Mouse (Mus musculus) heart, embryonic 16.5 days (tissue): ENCODE measurements at regions not wholly inside any gene's neighbourhood (a gene's known extent, or its start where the extent isn't known, plus 50 kb on each side); places are given as distances from the start of the nearest gene placed in this dataset.

Experiments
- ATAC-seq: fragments of 200-750 bp; cut with Nextera tagmentation; replicated peaks from 2 replicates; pipeline ENCODE4 v1.8.0; 2017; ENCODE audit warnings: moderate number of reproducible peaks; ENCODE audit not compliant: insufficient read depth, low FRiP score; ENCODE audit errors: extremely low read depth
- H3K27ac ChIP-seq: fragments of 300-500 bp; sonication (generic); 2 replicates; pipeline ENCODE4 v1.5.1; 2014; ENCODE audit warnings: mild to moderate bottlenecking, low read length, control low read depth, moderate library complexity
- H3K27me3 ChIP-seq: fragments of 300-500 bp; sonication (generic); 2 replicates; pipeline ENCODE4 v1.6.1; 2014; ENCODE audit warnings: low read length, mixed read lengths; ENCODE audit not compliant: control insufficient read depth, insufficient read depth
- H3K36me3 ChIP-seq: fragments of 300-500 bp; sonication (generic); 2 replicates; pipeline ENCODE4 v1.6.1; 2014; ENCODE audit not compliant: control insufficient read depth, insufficient read depth
- H3K4me1 ChIP-seq: fragments of 300-500 bp; sonication (generic); 2 replicates; pipeline ENCODE4 v1.6.1; 2014; ENCODE audit warnings: low read length, mixed read lengths; ENCODE audit not compliant: control insufficient read depth, insufficient read depth
- H3K4me2 ChIP-seq: fragments of 300-500 bp; sonication (generic); 2 replicates; pipeline ENCODE4 v1.6.1; 2014; ENCODE audit warnings: low read depth, mild to moderate bottlenecking, control low read depth, low read length
- H3K4me3 ChIP-seq: fragments of 300-500 bp; sonication (generic); 2 replicates; pipeline ENCODE4 v1.5.1; 2014; ENCODE audit warnings: mild to moderate bottlenecking, control low read depth, low read length
- H3K9ac ChIP-seq: fragments of 300-500 bp; sonication (generic); 2 replicates; pipeline ENCODE4 v1.6.1; 2014; ENCODE audit warnings: low read length, control low read depth
- H3K9me3 ChIP-seq: fragments of 300-500 bp; sonication (generic); replicated peaks from 2 replicates; pipeline ENCODE4 v1.6.1; 2016; ENCODE audit warnings: low read length; ENCODE audit not compliant: control insufficient read depth
- WGBS: fragments of 180-500 bp; shearing (Covaris S2); extraction: QIAGEN DNeasy Blood & Tissue Kit; methylation state at CpG from one replicate; pipeline ENCODE4 v1.1.7; 2014; 5-methylcytosine and 5-hydroxymethylcytosine counted together

DNA sequence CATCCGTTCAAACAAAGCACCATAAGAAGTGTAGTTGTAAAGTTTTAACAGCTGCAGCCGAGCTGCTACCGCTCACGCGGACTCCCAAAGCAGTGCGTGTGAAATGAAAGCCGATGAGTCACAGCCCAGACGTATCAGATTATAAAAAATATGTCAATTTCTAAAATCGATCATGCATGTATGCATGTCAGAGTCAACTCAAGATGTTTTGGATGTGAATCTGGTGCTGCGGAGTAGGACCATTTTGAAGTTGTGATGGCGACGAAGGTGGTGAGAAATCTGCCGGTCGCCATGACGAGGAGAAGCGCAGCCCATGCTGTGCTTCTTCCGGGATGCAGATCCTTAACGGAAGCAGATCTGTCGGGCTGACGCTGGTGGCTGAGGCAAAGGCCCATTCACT lies 93.5 kb downstream of the Aldh8a1 start:
- no peaks in the 10 kb centered on the region for H3K36me3 ChIP-seq
- WGBS = 79% methylated on average over 20 of the region's 20 CpGs
- no peak for ATAC-seq
- H3K27ac ChIP-seq = no peak overlapping the region
- H3K27me3 ChIP-seq = no peaks in the 10 kb centered on the region
- H3K9ac ChIP-seq = no peak overlapping the region
- no peak overlapping the region for H3K4me2 ChIP-seq
- no peaks in the 10 kb centered on the region; the same call in 1 of the 2 replicates for H3K9me3 ChIP-seq
- no peaks in the 10 kb centered on the region for H3K4me1 ChIP-seq
- H3K4me3 ChIP-seq = no peak overlapping the region

DNA sequence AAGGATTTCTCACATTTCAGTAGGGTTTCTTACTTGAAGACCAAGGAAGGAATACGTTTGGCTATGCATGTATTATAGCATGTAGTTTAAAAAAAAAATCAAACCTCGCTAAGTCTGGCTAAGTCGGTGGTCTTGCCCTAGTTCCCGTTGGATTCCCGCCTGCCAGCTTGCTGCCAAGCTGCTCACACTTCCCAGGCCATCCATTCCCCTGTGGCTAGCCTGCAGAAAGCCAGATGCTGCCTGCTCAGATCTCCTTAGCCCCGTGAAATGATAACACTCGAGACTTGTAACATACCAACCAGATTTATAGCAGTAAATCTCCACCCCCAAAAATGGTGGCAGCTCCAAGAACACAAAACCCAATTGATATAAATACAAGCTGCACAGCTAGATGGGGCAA lies 97.2 kb downstream of the Aldh8a1 start:
- Histone ChIP-seq H3K4me3 (no peak overlapping the region), H3K36me3 (no peaks in the 10 kb centered on the region), H3K4me2 (no peak overlapping the region), H3K4me1 (no peaks in the 10 kb centered on the region), H3K27me3 (no peaks in the 10 kb centered on the region), H3K9ac (no peak overlapping the region), H3K27ac (no peak overlapping the region), H3K9me3 (no peaks in the 10 kb centered on the region; the same call in 1 of the 2 replicates)
- 69% methylated on average over 7 of the region's 7 CpGs for WGBS
- no peak for ATAC-seq

DNA sequence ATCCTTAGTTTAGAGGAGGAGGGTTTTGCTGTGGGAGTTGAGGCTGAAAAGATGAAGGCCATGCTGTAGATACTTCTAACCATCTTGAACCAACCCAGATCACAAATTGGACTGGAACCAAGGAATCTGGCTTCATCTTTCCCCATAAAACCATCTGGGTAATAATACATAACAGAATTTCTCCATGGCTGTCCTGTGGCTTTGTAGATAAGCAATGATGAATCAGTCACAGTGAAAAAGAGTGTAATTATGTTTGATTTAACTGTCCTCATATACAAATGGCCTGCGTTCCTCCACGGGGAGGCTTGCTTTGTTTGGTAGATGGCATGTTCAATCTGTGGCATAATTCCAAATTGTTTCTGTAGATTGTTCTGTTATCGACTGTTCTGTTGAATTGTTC lies 100.9 kb downstream of the Aldh8a1 start:
- no peak overlapping the region for H3K27ac ChIP-seq
- no peaks in the 10 kb centered on the region for H3K27me3 ChIP-seq
- H3K36me3 ChIP-seq = no peaks in the 10 kb centered on the region
- no peak overlapping the region for H3K4me2 ChIP-seq
- H3K4me3 ChIP-seq = no peak overlapping the region
- H3K9me3 ChIP-seq = peaks cover 9% of the 10 kb centered on the region
- no peak overlapping the region for H3K9ac ChIP-seq
- no peak for ATAC-seq
- WGBS = 72% methylated on average over 3 of the region's 3 CpGs
- H3K4me1 ChIP-seq = no peaks in the 10 kb centered on the region

DNA sequence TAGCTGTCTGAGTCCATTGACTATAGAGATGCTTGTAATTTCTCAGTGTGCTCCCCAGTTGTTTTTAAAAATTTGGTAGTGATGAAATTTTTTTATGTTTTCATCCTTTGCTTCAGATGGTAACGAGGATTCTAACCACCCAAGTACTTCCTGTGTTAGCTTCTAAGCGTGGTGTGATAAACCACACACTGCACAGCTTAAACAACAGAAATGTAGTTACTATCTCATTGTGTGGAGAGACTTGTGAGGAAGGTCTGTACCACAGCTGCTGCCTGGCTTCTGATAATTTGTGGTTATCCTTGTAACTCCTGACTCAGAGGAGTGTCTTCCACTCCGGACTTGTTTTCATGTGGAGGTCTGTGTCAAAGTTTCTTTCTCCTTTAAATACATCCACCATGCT lies 102.3 kb downstream of the Aldh8a1 start:
- Histone ChIP-seq H3K4me3 (no peak overlapping the region), H3K4me1 (no peaks in the 10 kb centered on the region), H3K9me3 (peaks cover 9% of the 10 kb centered on the region; the same call in 1 of the 2 replicates), H3K27me3 (no peaks in the 10 kb centered on the region), H3K9ac (no peak overlapping the region), H3K27ac (no peak overlapping the region), H3K4me2 (no peak overlapping the region), H3K36me3 (no peaks in the 10 kb centered on the region)
- WGBS = 69% methylated on average over 3 of the region's 3 CpGs
- ATAC-seq = no peak

DNA sequence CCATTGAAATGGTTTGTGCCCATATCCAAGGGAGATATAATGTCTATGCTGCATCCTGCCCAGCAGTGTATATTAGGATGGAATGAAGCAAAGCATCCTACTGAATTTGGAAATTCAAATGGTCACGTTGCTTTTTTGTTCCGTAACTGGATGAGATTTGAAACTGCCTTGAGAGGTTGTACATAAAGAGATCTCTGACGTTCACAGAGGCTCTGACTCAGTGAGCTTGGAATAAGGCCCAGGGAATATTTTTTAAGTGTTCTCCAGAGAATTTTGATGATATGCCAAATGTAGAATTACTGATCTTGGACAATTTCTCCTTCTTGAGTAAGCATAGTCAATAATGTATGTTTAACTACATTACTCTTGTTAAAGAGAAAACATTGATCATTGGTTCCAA lies 104.2 kb downstream of the Aldh8a1 start:
- Histone ChIP-seq H3K36me3 (no peaks in the 10 kb centered on the region), H3K27ac (no peak overlapping the region), H3K9me3 (peaks cover 9% of the 10 kb centered on the region; the same call in 1 of the 2 replicates), H3K27me3 (no peaks in the 10 kb centered on the region), H3K4me1 (no peaks in the 10 kb centered on the region), H3K4me2 (no peak overlapping the region), H3K4me3 (no peak overlapping the region), H3K9ac (no peak overlapping the region)
- no peak for ATAC-seq
- WGBS = 69% methylated on average over 3 of the region's 3 CpGs

DNA sequence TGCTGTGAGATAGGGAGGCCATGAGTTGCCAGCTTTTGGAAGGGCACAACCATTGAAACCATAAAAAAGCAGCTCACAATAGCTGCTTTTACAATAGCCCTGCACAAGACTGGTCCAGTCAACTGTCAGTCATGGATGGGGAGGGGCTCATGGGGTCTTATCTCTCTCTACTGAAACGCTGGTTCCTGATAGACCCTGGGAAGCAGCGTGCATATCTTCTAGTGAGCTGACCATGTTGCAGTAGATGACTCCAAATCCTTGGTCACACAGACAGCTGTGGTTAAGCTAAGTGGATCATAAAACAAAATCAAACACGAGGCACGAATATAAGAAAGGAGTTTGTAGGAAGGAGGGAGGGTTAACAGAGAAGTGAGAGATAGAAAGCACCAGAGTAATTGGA lies 105.0 kb downstream of the Aldh8a1 start:
- Histone ChIP-seq H3K27ac (no peak overlapping the region), H3K9me3 (peaks cover 9% of the 10 kb centered on the region; the same call in 1 of the 2 replicates), H3K27me3 (no peaks in the 10 kb centered on the region), H3K4me2 (peak overlapping the region; percentile 14; the same call in 1 of the 2 replicates), H3K4me3 (no peak overlapping the region), H3K36me3 (no peaks in the 10 kb centered on the region), H3K9ac (no peak overlapping the region), H3K4me1 (no peaks in the 10 kb centered on the region)
- WGBS = 49% methylated on average over 4 of the region's 4 CpGs
- no peak for ATAC-seq

DNA sequence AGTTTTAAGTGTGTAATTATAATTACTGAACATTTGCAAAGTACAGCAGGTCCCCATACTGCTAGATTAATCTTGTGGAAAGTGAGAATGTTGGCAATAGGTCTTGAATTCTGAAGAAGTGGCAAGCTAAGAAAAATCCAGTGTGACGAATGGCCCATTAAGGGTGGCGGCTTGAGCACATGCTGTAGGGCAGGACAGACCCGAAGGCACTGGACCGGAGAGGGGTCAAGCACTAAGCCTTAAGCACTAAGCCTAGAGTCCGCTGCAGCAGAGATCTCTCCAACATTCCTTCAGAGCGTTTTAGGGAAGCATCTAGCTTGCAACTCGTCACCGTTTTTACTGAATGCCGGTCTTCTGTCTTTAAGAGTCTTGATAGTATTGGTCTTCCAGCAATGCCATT lies 105.6 kb downstream of the Aldh8a1 start:
- WGBS = 84% methylated on average over 9 of the region's 9 CpGs
- ATAC-seq = no peak

DNA sequence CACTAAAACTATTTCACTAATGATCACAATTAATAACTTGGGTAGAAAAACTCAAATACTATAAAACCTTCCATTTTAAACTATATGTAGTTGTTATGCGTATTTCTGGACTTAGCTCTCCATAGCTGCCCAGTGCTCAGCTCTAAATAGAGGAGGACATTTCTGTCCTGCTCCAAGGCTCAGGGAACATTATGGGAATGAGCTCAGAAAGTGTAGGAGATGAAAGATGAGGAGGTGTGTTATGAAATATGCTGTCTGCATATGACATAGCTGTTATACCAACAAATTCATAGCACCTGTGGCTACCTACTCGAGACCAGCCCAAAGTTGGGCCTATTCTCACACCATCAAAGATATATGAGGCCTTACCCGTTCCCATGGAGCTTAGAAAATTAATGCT lies 106.3 kb downstream of the Aldh8a1 start:
- no peak overlapping the region for H3K9ac ChIP-seq
- H3K9me3 ChIP-seq = peaks cover 9% of the 10 kb centered on the region; the same call in 1 of the 2 replicates
- H3K4me1 ChIP-seq = no peaks in the 10 kb centered on the region
- no peak overlapping the region for H3K27ac ChIP-seq
- no peak for ATAC-seq
- H3K4me2 ChIP-seq = no peak overlapping the region
- no peaks in the 10 kb centered on the region for H3K27me3 ChIP-seq
- H3K4me3 ChIP-seq = no peak overlapping the region
- H3K36me3 ChIP-seq = no peaks in the 10 kb centered on the region
- WGBS = 82% methylated on average over 3 of the region's 3 CpGs

More for the DNA sequence above, 105.6 kb downstream of the Aldh8a1 start:
- no peaks in the 10 kb centered on the region for H3K27me3 ChIP-seq
- no peak overlapping the region for H3K9ac ChIP-seq
- no peak overlapping the region for H3K4me3 ChIP-seq
- H3K4me2 ChIP-seq = no peak overlapping the region
- H3K4me1 ChIP-seq = no peaks in the 10 kb centered on the region
- H3K9me3 ChIP-seq = peaks cover 9% of the 10 kb centered on the region; the same call in 1 of the 2 replicates
- no peak overlapping the region for H3K27ac ChIP-seq
- H3K36me3 ChIP-seq = no peaks in the 10 kb centered on the region

DNA sequence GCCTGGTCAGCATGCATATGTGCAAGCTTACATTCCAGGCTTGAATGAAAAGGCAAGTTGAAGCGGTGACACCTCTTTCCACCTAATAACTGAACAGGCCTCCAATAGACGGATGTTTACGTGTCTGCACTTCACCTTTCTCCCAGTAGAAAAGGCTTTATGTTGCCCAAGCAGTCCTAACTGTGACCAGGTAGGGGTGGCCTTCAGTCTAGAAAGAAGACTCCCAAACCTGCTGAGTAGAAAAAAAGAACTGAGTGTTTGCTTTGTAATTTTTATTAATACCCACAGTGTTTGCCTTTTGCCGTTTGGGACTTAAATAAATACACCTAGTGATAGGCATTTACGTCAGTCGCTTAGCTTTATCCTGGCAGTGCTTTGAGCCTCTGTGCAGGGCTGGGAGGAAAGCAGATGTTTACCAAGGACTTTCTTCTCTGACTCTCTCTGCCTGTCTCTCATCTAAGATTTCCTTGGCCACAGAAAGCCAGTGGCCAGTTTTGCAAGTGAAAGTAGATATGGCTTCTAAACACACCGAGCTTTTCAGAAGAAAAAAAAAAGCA lies 104.5 kb upstream of the 1700020N01Rik start:
- Histone ChIP-seq H3K4me2 (no peak overlapping the region), H3K9me3 (no peaks in the 10 kb centered on the region), H3K4me3 (no peak overlapping the region), H3K27me3 (no peaks in the 10 kb centered on the region), H3K27ac (no peak overlapping the region), H3K36me3 (no peaks in the 10 kb centered on the region), H3K4me1 (peaks cover 2% of the 10 kb centered on the region), H3K9ac (no peak overlapping the region)
- 73% methylated on average over 7 of the region's 7 CpGs for WGBS
- ATAC-seq = no peak
